Mouse (Mus musculus): ENCODE results near the gene Gm39653.

DNA sequence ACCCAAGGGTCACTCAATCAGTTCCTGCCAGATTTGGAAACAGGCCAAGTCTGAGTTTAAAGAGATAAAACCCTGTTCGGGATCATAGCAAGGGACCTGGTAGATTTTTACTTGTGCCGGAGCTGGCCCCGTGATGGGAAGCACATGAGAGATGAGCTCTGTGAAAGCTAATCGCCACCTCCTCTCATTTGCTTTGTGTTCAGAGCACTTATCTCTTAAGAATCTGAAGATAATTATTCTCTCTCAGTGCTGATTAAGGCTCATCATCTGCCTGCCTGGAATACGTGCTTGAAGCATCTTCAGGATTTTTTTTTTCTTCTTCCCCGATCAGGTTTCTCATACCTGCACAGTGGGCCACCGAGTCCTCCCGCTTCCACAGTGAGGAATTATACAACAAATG, 36.6 kb upstream of the Gm39653 start:
- TF ChIP-seq MAX (IDR thresholded peaks at IDR 0.05) (no peak), CTCF (IDR thresholded peaks at IDR 0.05; ENCODE audit: control insufficient read depth, insufficient read depth, insufficient read length) (no peak), MYOD1 (IDR thresholded peaks at IDR 0.05; ENCODE audit: control insufficient read depth, insufficient read length, low read depth) (no peak)

Measured in C2C12 (cell line).